Mouse (Mus musculus) embryonic fibroblast, embryonic 13.5 days (primary cell): ENCODE results near the gene Gm43738.

Experiments
- CTCF ChIP-seq: IDR thresholded peaks from 2 replicates; pipeline ENCODE4 v1.5.1; 2011; ENCODE audit warnings: mild to moderate bottlenecking, control low read depth, low read length, moderate library complexity, borderline replicate concordance; ENCODE audit not compliant: insufficient read depth
- POLR2A ChIP-seq: IDR thresholded peaks from 2 replicates; pipeline ENCODE4 v1.6.1; 2011; ENCODE audit warnings: low read depth, mild to moderate bottlenecking, control low read depth, low read length, moderate library complexity

DNA sequence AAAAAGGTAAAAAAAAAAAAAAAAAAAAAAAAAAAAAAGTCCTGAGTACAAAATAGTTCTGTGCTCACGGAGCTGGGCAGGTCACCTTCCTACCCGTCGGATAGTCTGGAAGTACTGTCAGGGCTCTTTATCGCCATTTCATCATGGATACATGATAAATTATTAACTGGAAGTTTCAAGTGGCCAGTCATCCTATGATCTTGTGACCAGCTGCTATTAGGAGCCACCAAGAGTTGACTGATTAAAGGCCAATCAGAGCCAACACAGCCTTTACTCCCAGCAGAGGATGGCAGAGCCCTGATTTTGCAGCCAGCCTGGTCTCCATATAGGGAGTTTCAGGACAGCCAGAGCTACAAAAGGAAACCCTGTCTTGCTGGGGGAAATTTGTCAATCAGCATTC lies 12.2 kb upstream of the Gm43738 start:
- TF ChIP-seq POLR2A = no peak
- TF ChIP-seq CTCF = no peak
